Mouse (Mus musculus): ENCODE measurements around the gene Asb11.

GRCm38 (mm10) chrX:164508728-164509127, 71.9 kb downstream of the Asb11 start:
- TF ChIP-seq CTCF (IDR thresholded peaks at IDR 0.05; ENCODE audit: control insufficient read depth, insufficient read depth, insufficient read length) (no peak), USF1 (IDR thresholded peaks at IDR 0.05; ENCODE audit: low read depth) (no peak), MYOG (IDR thresholded peaks at IDR 0.05; ENCODE audit: control insufficient read depth, extremely low read depth, insufficient read length) (no peak), MAX (IDR thresholded peaks at IDR 0.05) (no peak), FOSL1 (IDR thresholded peaks at IDR 0.05; ENCODE audit: insufficient read depth, low read length, poor library complexity, severe bottlenecking) (no peak)

Data from C2C12 (cell line).